Mouse (Mus musculus) megakaryocyte, embryonic 14.5 days (primary cell): ENCODE measurements at regions not wholly inside any gene's neighbourhood (a gene's known extent, or its start where the extent isn't known, plus 50 kb on each side); places are given as distances from the start of the nearest gene placed in this dataset.

Source experiments
- H3K27me3 ChIP-seq: replicated peaks from 2 replicates; pipeline ENCODE3; 2012; ENCODE audit warnings: inconsistent platforms
- H3K36me3 ChIP-seq: replicated peaks from 2 replicates; pipeline ENCODE3; 2012; ENCODE audit warnings: low read length, inconsistent platforms, mixed read lengths
- H3K4me1 ChIP-seq: 2 replicates; pipeline ENCODE4 v1.6.1; 2012; ENCODE audit warnings: inconsistent platforms
- H3K4me3 ChIP-seq: replicated peaks from 2 replicates; pipeline ENCODE3; 2012; ENCODE audit warnings: moderate library complexity, mild to moderate bottlenecking, inconsistent platforms
- H3K9me3 ChIP-seq: 2 replicates; pipeline ENCODE4 v1.6.1; 2012; ENCODE audit warnings: inconsistent platforms
- FLI1 ChIP-seq: IDR thresholded peaks from 2 replicates; pipeline ENCODE4 v1.6.1; 2012; ENCODE audit warnings: low read length, inconsistent platforms, mixed read lengths
- GATA1 ChIP-seq: IDR thresholded peaks from 3 replicates; pipeline ENCODE4 v1.6.1; 2012; ENCODE audit warnings: mixed read lengths, low read length, inconsistent platforms, borderline replicate concordance

- no peak for TF ChIP-seq GATA1
- no peak for TF ChIP-seq FLI1
- Histone ChIP-seq H3K4me1 (peaks cover 31% of the 10 kb centered on the region), H3K27me3 (no peaks in the 10 kb centered on the region), H3K9me3 (no peaks in the 10 kb centered on the region), H3K36me3 (no peaks in the 10 kb centered on the region), H3K4me3 (no peak overlapping the region)
These were observed 77.4 kb upstream of the Ppm1b start for GRCm38 (mm10) chr17:84879146-84879545.

- Histone ChIP-seq H3K4me1 (peaks cover 27% of the 10 kb centered on the region), H3K27me3 (no peaks in the 10 kb centered on the region), H3K9me3 (no peaks in the 10 kb centered on the region), H3K36me3 (no peaks in the 10 kb centered on the region), H3K4me3 (no peak overlapping the region)
- TF ChIP-seq GATA1 = no peak
- TF ChIP-seq FLI1 = no peak
These were observed 75.6 kb upstream of the Ppm1b start for GRCm38 (mm10) chr17:84880946-84881345.

DNA sequence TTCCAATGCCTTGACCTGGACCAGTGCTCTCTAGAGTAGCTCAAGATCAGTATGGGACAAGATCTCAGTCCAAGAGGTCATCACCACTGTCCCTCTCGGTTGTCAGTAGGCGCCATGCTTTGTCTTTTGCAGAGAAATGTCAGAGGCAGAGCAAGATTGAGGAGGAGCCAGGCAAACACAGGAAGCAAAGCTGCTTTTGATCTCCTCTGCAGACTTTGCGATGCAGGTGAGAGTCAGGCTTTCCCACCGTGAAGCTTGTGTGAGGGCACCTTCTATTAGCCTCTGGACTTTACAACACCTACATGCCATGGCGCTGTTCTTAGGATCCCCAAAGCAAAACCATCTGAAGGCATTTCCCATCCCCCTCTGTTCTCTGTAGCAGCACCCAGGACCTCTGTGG lies 68.0 kb upstream of the Ppm1b start:
- Histone ChIP-seq H3K36me3 (no peaks in the 10 kb centered on the region), H3K4me1 (peaks cover 11% of the 10 kb centered on the region), H3K9me3 (peaks cover 3% of the 10 kb centered on the region; the same call in 1 of the 2 replicates), H3K4me3 (no peak overlapping the region), H3K27me3 (peaks cover 9% of the 10 kb centered on the region)
- no peak for TF ChIP-seq GATA1
- TF ChIP-seq FLI1 = no peak

- H3K36me3 ChIP-seq = peaks cover 3% of the 10 kb centered on the region
- TF ChIP-seq FLI1 = no peak
- no peak for TF ChIP-seq GATA1
- H3K9me3 ChIP-seq = peaks cover 7% of the 10 kb centered on the region
- peaks cover 9% of the 10 kb centered on the region for H3K27me3 ChIP-seq
- peaks cover 14% of the 10 kb centered on the region for H3K4me1 ChIP-seq
- no peak overlapping the region for H3K4me3 ChIP-seq
These were observed 65.5 kb upstream of the Ppm1b start for GRCm38 (mm10) chr17:84890871-84891599.

GRCm38 (mm10) chr17:84893273-84894033 lies 63.1 kb upstream of the Ppm1b start:
- H3K9me3 ChIP-seq = peaks cover 20% of the 10 kb centered on the region
- peaks cover 7% of the 10 kb centered on the region for H3K27me3 ChIP-seq
- peaks cover 3% of the 10 kb centered on the region for H3K36me3 ChIP-seq
- peaks cover 14% of the 10 kb centered on the region for H3K4me1 ChIP-seq
- H3K4me3 ChIP-seq = no peak overlapping the region
- TF ChIP-seq FLI1 = no peak
- no peak for TF ChIP-seq GATA1

- no peak for TF ChIP-seq FLI1
- no peak for TF ChIP-seq GATA1
- Histone ChIP-seq H3K36me3 (peaks cover 5% of the 10 kb centered on the region), H3K4me1 (peaks cover 13% of the 10 kb centered on the region)
These were observed 61.0 kb upstream of the Ppm1b start for GRCm38 (mm10) chr17:84895526-84895925.

DNA sequence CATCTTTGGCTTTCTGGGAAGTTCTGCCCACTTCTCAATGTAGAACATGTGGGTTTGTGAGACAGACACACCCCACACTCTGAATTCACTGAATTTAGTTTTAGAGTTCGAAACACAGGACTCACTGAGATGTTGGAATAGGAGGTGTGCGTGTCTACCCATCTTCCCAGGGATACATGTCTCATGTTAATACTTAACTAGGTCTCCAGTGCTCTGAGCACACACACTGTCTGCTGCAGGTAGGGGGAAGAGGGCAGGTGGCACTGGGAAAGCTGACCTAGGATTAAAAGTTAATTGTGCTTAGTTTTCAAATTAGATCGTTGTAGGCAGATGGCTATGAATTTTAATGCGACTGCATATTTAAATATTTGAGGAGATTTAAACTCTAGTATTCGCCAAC lies 60.0 kb upstream of the Ppm1b start:
- H3K9me3 ChIP-seq = peaks cover 24% of the 10 kb centered on the region
- no peak for TF ChIP-seq GATA1
- no peak for TF ChIP-seq FLI1
- H3K4me3 ChIP-seq = no peak overlapping the region
- peaks cover 5% of the 10 kb centered on the region for H3K36me3 ChIP-seq
- peaks cover 11% of the 10 kb centered on the region for H3K4me1 ChIP-seq
- H3K27me3 ChIP-seq = peaks cover under 1% of the 10 kb centered on the region

More at GRCm38 (mm10) chr17:84895526-84895925, 61.0 kb upstream of the Ppm1b start:
- Histone ChIP-seq H3K4me3 (no peak overlapping the region), H3K27me3 (peaks cover 4% of the 10 kb centered on the region), H3K9me3 (peaks cover 25% of the 10 kb centered on the region)

DNA sequence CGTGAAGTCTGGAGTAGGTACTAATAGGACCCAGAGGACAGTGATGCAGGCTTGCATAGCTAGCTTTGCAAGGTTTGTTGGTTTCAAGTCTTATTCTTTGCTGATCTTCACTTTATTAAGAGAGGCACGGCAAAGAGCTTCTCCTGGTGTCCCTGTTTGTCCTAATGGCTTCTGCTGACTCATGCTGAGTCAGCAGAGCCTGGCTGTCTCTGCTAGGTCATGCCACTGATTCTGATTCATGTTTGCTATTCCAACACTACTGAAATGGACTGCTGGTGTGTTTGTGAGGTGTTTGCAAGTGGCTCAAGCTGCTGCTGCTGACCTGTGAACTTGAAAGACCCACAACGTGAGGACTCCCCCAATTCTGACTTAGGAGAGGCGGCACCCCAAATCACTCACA lies 58.1 kb upstream of the Ppm1b start:
- H3K36me3 ChIP-seq = peaks cover 5% of the 10 kb centered on the region
- no peak for TF ChIP-seq GATA1
- TF ChIP-seq FLI1 = no peak
- peaks cover 4% of the 10 kb centered on the region for H3K4me1 ChIP-seq
- no peak overlapping the region for H3K4me3 ChIP-seq
- no peaks in the 10 kb centered on the region for H3K27me3 ChIP-seq
- peaks cover 24% of the 10 kb centered on the region for H3K9me3 ChIP-seq

- no peak overlapping the region for H3K4me3 ChIP-seq
- H3K9me3 ChIP-seq = peaks cover 4% of the 10 kb centered on the region
- H3K27me3 ChIP-seq = no peaks in the 10 kb centered on the region
- no peak for TF ChIP-seq FLI1
- TF ChIP-seq GATA1 = no peak
- peaks cover 3% of the 10 kb centered on the region; the same call in 1 of the 2 replicates for H3K4me1 ChIP-seq
- H3K36me3 ChIP-seq = peaks cover 2% of the 10 kb centered on the region
These were observed 52.8 kb upstream of the Ppm1b start for GRCm38 (mm10) chr17:84903625-84904337.
